Mouse (Mus musculus) monocyte, adult 59 days (primary cell): Measurements from ENCODE around the gene Itgb5. TPM values are rescaled to one million over a fixed set of nuclear protein-coding genes. Genes with fewer than 3 reads are reported as not detected.

Experiments used
- total RNA-seq, 2 experiments: library from RNA; stranded (reverse); gene quantifications; one replicate each; pipeline ENCODE4 v1.2.4; 2023

Itgb5 gene
- total RNA-seq, result 100 to 1,000 TPM; 121 to 122 TPM

GRCm38 (mm10) chr16:33829301-33829831 lies at the start of gene Itgb5:
Gene Itgb5 (plus strand): TSS chr16:33829665.

GRCm38 (mm10) chr16:33793846-33794791 lies 35.3 kb upstream of the Itgb5 start, which contains the start of gene Muc13:
Gene Muc13 (plus strand): TSS chr16:33794037.

GRCm38 (mm10) chr16:33966538-33967282 lies 137.2 kb downstream of the Itgb5 start, which contains the start of gene Umps:
Gene Umps (minus strand): TSS chr16:33967038.

Other genes with a start within 250 kb of the Itgb5 start
- gene Heg1, start 145.3 kb upstream of the Itgb5 start, total RNA-seq, result 100 to 1,000 TPM in 1 of 2 experiments, 10 to 100 TPM in 1; 97.8 to 112 TPM
- under 1 TPM in 1 of 2 experiments, not detected in 1; 0.24 TPM for gene Muc13, start 35.6 kb upstream of the Itgb5 start, total RNA-seq
- gene Umps, start 137.4 kb downstream of the Itgb5 start, total RNA-seq, result 10 to 100 TPM; 15.7 to 18.0 TPM